Mouse (Mus musculus): ENCODE data around the gene B230118H07Rik.
A peak's percentile ranks its signal among the peaks of the same experiment; 100 is the strongest.

Gene B230118H07Rik

GRCm38 (mm10) chr2:101649114-101649671, at the start of gene B230118H07Rik, which contains the start of gene Rag1:
B230118H07Rik (minus strand) TSS chr2:101649532.
Rag1 (minus strand) TSS chr2:101649501.
- DNase-seq (ENCODE audit: low spot score in 2 of 2) = no peak

GRCm38 (mm10) chr2:101695584-101695983, 46.3 kb upstream of the B230118H07Rik start:
- DNase-seq (ENCODE audit: low spot score in 2 of 2) = no peak

- DNase-seq (ENCODE audit: low spot score in 2 of 2) = no peak
Measured at GRCm38 (mm10) chr2:101693577-101694215, 44.4 kb upstream of the B230118H07Rik start.

- no peak for DNase-seq (ENCODE audit: low spot score in 2 of 2)
Measured at GRCm38 (mm10) chr2:101693043-101693442, 43.7 kb upstream of the B230118H07Rik start.

- no peak for DNase-seq (ENCODE audit: low spot score in 2 of 2)
Measured at GRCm38 (mm10) chr2:101690252-101690827, 41.0 kb upstream of the B230118H07Rik start.

- DNase-seq (ENCODE audit: low spot score in 2 of 2) = no peak
Measured at GRCm38 (mm10) chr2:101688011-101688410, 38.7 kb upstream of the B230118H07Rik start.

GRCm38 (mm10) chr2:101684421-101684820, 35.1 kb upstream of the B230118H07Rik start:
- DNase-seq (ENCODE audit: low spot score in 2 of 2) = no peak

- no peak for DNase-seq (ENCODE audit: low spot score in 2 of 2)
Measured at GRCm38 (mm10) chr2:101679164-101679784, 29.9 kb upstream of the B230118H07Rik start.

- DNase-seq (ENCODE audit: low spot score in 2 of 2) = peak; percentile 65 to 72
Measured at GRCm38 (mm10) chr2:101678236-101679021, 29.1 kb upstream of the B230118H07Rik start, which contains the start of gene Traf6. Traf6 (plus strand) TSS chr2:101678429.

GRCm38 (mm10) chr2:101673547-101673946, 24.2 kb upstream of the B230118H07Rik start:
- no peak for DNase-seq (ENCODE audit: low spot score in 2 of 2)

GRCm38 (mm10) chr2:101668751-101669150, 19.4 kb upstream of the B230118H07Rik start:
- no peak for DNase-seq (ENCODE audit: low spot score in 2 of 2)

GRCm38 (mm10) chr2:101665703-101666092, 16.4 kb upstream of the B230118H07Rik start:
- no peak for DNase-seq (ENCODE audit: low spot score in 2 of 2)

- peak; percentile 62 to 65 for DNase-seq (ENCODE audit: low spot score in 2 of 2)
Measured at GRCm38 (mm10) chr2:101665058-101665702, 15.8 kb upstream of the B230118H07Rik start.

GRCm38 (mm10) chr2:101660536-101660935, 11.2 kb upstream of the B230118H07Rik start:
- no peak for DNase-seq (ENCODE audit: low spot score in 2 of 2)

GRCm38 (mm10) chr2:101652921-101653597, 3.7 kb upstream of the B230118H07Rik start:
- peak; percentile 48 to 59 for DNase-seq (ENCODE audit: low spot score in 2 of 2)

- no peak for DNase-seq (ENCODE audit: low spot score in 2 of 2)
Measured at GRCm38 (mm10) chr2:101652204-101652920, 3.0 kb upstream of the B230118H07Rik start.

GRCm38 (mm10) chr2:101650446-101650845, 1.1 kb upstream of the B230118H07Rik start:
- no peak for DNase-seq (ENCODE audit: low spot score in 2 of 2)

GRCm38 (mm10) chr2:101648361-101648760, 971 bp downstream of the B230118H07Rik start:
- no peak for DNase-seq (ENCODE audit: low spot score in 2 of 2)

GRCm38 (mm10) chr2:101645841-101646240, 3.5 kb downstream of the B230118H07Rik start:
- DNase-seq (ENCODE audit: low spot score in 2 of 2) = no peak

GRCm38 (mm10) chr2:101639840-101640350, 9.4 kb downstream of the B230118H07Rik start:
- no peak for DNase-seq (ENCODE audit: low spot score in 2 of 2)

Data from right cerebral cortex, postnatal 36 days (tissue).